In the genomic region with DNA sequence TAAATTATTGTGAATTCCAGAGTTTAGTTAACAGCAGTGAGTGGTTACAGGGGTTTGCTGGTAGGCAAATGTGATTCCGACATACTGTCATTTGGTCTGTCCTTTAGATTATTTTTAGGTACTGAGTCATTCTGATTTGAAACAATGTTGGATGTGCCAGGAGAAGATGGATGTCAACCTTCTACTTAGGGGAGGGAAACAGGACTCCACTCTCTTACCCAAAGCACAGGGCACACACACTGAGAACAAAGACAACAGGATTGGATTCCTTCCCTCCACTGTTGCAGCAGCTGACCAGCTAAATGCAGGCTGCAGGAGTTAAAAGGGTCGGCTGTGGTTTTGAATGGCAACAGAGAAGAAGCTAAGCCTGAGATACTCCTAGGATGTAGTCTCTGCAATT, we compare ENCODE assay signal across 19 mouse cellular contexts.
"Had no signal": no experiment of that assay in that cellular context is flagged by ENCODE, and none has a peak within 500 bp of the region (broad histone marks: within the 10 kb centered on the region; RNA-seq: fewer than 3 reads in every experiment).

No protein-coding gene starts in this region.

- H3K4me1 ChIP-seq: liver, embryonic 13.5 days; neural tube, embryonic 12.5 days; neural tube, embryonic 15.5 days had no signal

- H3K9me3 ChIP-seq: liver, embryonic 13.5 days; neural tube, embryonic 12.5 days; neural tube, embryonic 15.5 days had no signal

- H3K4me2 ChIP-seq: liver, embryonic 13.5 days; midbrain, embryonic 11.5 days; neural tube, embryonic 12.5 days; neural tube, embryonic 15.5 days had no signal

- H3K36me3 ChIP-seq: liver, embryonic 13.5 days; neural tube, embryonic 12.5 days; neural tube, embryonic 15.5 days had no signal

- H3K9ac ChIP-seq: liver, embryonic 13.5 days; neural tube, embryonic 12.5 days; neural tube, embryonic 15.5 days had no signal

- H3K27me3 ChIP-seq: liver, embryonic 13.5 days; neural tube, embryonic 12.5 days; neural tube, embryonic 15.5 days had no signal

- H3K4me3 ChIP-seq: left cerebral cortex, adult 2 months; liver, embryonic 13.5 days; neural tube, embryonic 12.5 days; neural tube, embryonic 15.5 days had no signal

- DNase-seq: kidney, postnatal 10 days; kidney, postnatal 36 days; layer of hippocampus, postnatal 36 days; liver, embryonic 13.5 days; lung, adult 2 months; lung, postnatal 14 days; lung, postnatal 4 days; midbrain, embryonic 14.5 days; right cerebral cortex, adult 18-20 months; right cerebral cortex, postnatal 14 days; right cerebral cortex, postnatal 4 days; thymus, adult 2 months; thymus, postnatal 14 days; thymus, postnatal 4 days had no signal

- H3K27ac ChIP-seq: left cerebral cortex, adult 2 months; liver, embryonic 13.5 days; neural tube, embryonic 12.5 days; neural tube, embryonic 15.5 days; stomach, postnatal 0 days had no signal
